Mouse (Mus musculus) kidney, postnatal 36 days (tissue): ENCODE data around the gene Cited2.

Experiments used
- DNase-seq, 2 experiments: peaks; one replicate each; pipeline ENCODE4 v3.0.0; 2021 to 2022; ENCODE audit warnings: mixed read lengths in 2 of 2

Cited2 gene

GRCm38 (mm10) chr10:17722653-17723410 lies at the start of gene Cited2:
Gene Cited2 (plus strand): TSS chr10:17723218.
- peak; percentile 97 to 99 for DNase-seq

GRCm38 (mm10) chr10:17674454-17674853 lies 48.6 kb upstream of the Cited2 start:
- peak in 1 of 2 experiments; percentile 42 for DNase-seq

- no peak for DNase-seq
Observed at GRCm38 (mm10) chr10:17674869-17675268, 48.1 kb upstream of the Cited2 start.

- no peak for DNase-seq
Observed at GRCm38 (mm10) chr10:17676464-17676863, 46.6 kb upstream of the Cited2 start.

- no peak for DNase-seq
Observed at GRCm38 (mm10) chr10:17677308-17677707, 45.7 kb upstream of the Cited2 start.

GRCm38 (mm10) chr10:17680432-17681382 lies 42.3 kb upstream of the Cited2 start:
- DNase-seq, result peak; percentile 56 to 60

- no peak for DNase-seq
Observed at GRCm38 (mm10) chr10:17681386-17681785, 41.6 kb upstream of the Cited2 start.

- peak in 1 of 2 experiments; percentile 51 for DNase-seq
Observed at GRCm38 (mm10) chr10:17683852-17684428, 39.1 kb upstream of the Cited2 start.

- DNase-seq, result no peak
Observed at GRCm38 (mm10) chr10:17689806-17690205, 33.2 kb upstream of the Cited2 start.

GRCm38 (mm10) chr10:17691709-17692108 lies 31.3 kb upstream of the Cited2 start:
- DNase-seq, result no peak

GRCm38 (mm10) chr10:17695801-17696200 lies 27.2 kb upstream of the Cited2 start:
- peak; percentile 28 to 54 for DNase-seq

- no peak for DNase-seq
Observed at GRCm38 (mm10) chr10:17697376-17698265, 25.4 kb upstream of the Cited2 start.

- no peak for DNase-seq
Observed at GRCm38 (mm10) chr10:17705466-17705973, 17.5 kb upstream of the Cited2 start.

GRCm38 (mm10) chr10:17710753-17711152 lies 12.3 kb upstream of the Cited2 start:
- no peak for DNase-seq

GRCm38 (mm10) chr10:17719009-17719570 lies 3.9 kb upstream of the Cited2 start:
- DNase-seq, result no peak

- DNase-seq, result no peak
Observed at GRCm38 (mm10) chr10:17719646-17720045, 3.4 kb upstream of the Cited2 start.

GRCm38 (mm10) chr10:17720891-17721601 lies 2.0 kb upstream of the Cited2 start:
- no peak for DNase-seq

- DNase-seq, result peak; percentile 60 to 67
Observed at GRCm38 (mm10) chr10:17721602-17722121, 1.4 kb upstream of the Cited2 start.

- DNase-seq, result peak; percentile 97 to 98
Observed at GRCm38 (mm10) chr10:17722158-17722557, 860 bp upstream of the Cited2 start.

- peak; percentile 62 to 73 for DNase-seq
Observed at GRCm38 (mm10) chr10:17723421-17723841, 413 bp downstream of the Cited2 start.
